Mouse (Mus musculus): Measurements from ENCODE around the gene Mdm2.

Mdm2 gene

GRCm38 (mm10) chr10:117641400-117642200 is 69.0 kb downstream of the Mdm2 start:
- no peak for DNase-seq (ENCODE audit: low spot score)

DNA sequence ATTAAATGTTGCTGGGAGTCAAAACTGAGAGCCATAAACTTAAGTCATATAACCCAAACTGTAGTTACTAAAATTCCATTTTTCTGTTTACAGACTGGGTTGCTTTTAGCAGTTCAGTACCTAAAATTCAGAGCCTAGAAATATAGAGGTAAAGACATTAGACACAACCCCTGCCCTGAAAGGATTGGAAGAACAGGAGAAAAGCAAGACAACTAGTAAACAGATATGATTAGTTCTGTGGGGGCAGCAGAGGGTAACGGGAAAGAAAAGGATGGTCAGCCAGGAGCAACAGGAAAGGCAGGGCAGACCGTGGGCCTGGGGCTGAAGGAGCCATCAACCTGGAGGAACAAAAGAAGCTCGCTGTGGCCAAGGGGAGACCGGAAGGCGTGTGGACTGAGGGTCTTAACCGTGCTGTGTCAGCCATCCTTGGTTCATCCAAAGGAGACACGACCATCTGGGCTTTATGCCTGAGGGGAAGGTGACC is 69.9 kb downstream of the Mdm2 start:
- no peak for DNase-seq (ENCODE audit: low spot score)

DNA sequence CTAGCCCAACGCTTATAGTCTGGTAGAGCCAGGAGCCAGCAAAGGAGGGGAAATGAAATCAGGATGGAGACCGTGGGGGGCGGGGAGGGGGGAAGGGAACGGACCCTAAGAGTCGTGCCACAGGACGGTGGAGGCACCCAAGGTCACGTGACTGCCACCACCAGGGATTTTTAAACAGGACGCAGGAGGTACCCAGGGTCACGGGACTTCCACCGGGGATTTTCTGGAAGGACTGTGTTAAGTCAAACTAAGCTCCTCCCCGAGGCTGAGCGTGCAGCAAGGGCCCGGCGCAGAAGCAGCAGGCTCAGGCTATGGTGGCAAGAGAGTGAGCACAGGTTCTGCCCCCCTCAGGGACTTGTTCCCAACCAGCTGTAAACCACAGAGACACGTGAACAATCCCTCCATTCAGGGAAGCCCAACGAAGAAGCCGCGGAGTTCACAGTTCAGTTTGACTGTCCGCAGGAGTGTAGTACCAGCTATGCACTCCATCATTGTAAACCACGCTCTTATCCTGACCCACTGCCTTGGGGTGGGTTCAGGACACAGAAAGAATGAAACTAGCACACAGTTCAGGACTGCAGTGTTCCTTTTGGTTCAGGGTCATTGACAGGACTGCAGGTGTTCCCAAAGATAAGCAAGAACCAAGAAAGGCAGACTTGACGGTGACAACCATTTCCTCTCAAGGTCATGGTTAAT is 70.5 kb downstream of the Mdm2 start:
- no peak for DNase-seq (ENCODE audit: low spot score)

DNA sequence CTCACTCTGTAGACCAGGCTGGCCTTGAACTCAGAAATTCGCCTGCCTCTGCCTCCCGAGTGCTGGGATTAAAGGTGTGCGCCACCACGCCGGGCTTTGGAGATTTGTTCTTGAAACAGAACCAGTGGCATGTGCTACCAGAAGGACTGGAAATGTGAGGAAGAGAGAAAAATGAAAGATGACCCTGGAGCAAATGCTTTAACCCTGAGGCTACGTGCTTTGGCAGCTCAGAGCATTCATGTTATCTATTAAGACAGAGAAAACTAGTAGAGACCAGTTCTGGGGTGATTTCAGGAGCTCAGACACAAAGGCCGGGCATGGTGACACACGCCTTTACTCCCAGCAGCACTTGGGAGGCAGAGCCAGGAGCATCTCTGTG is 71.3 kb downstream of the Mdm2 start:
- no peak for DNase-seq (ENCODE audit: low spot score)
